8 mouse cellular contexts compared by ENCODE assay signal in genomic region chr15:97778311-97779098, GRCm38 (mm10). TPM values are rescaled to one million over a fixed set of nuclear protein-coding genes. Genes with fewer than 3 reads are reported as not detected.
DNase-seq lines count a peak whose midpoint lies in the region; ATAC-seq and TF ChIP-seq lines count a peak whose summit lies in the region.

Gene Slc48a1, plus strand, starts transcription at chr15:97778520.

- DNase-seq in heart, adult 2 months, result no peak
- no peak for DNase-seq in heart, adult 11 months
- DNase-seq in heart, postnatal 0 days (ENCODE audit: low spot score), result peak; percentile 41
- peak; percentile 58 to 83 for DNase-seq in kidney, postnatal 25 days
- DNase-seq in lung, postnatal 10 days, result peak; percentile 70
- no peak for DNase-seq in cerebellum, postnatal 36 days
- no peak for DNase-seq in embryo, embryonic 10 days (ENCODE audit: low spot score)

- intact Hi-C loops in heart, adult 2 months (cut with DNase I), result no loop called here

- no peaks in the 10 kb centered on the region for H3K36me3 ChIP-seq in heart, adult 2 months (ENCODE audit: control insufficient read depth, insufficient read depth, low read length)
- no peaks in the 10 kb centered on the region for H3K36me3 ChIP-seq in embryonic facial prominence, embryonic 15.5 days
- H3K36me3 ChIP-seq in heart, postnatal 0 days (replicated peaks; ENCODE audit: control insufficient read depth, insufficient read depth, low read length), result no peaks in the 10 kb centered on the region

- TF ChIP-seq POLR2A in heart, adult 2 months (IDR thresholded peaks at IDR 0.05; ENCODE audit: insufficient read depth, low read depth, low read length), result no peak

- peaks cover 20% of the 10 kb centered on the region for H3K4me1 ChIP-seq in heart, adult 2 months (ENCODE audit: control insufficient read depth, insufficient read depth, low read length)
- peaks cover 57% of the 10 kb centered on the region for H3K4me1 ChIP-seq in embryonic facial prominence, embryonic 15.5 days
- H3K4me1 ChIP-seq in heart, postnatal 0 days (ENCODE audit: control insufficient read depth, insufficient read depth), result peaks cover 28% of the 10 kb centered on the region

- WGBS in heart, adult 2 months, result 48% methylated on average over 8 of the region's 8 CpGs
- 60% methylated on average over 8 of the region's 8 CpGs for WGBS in embryonic facial prominence, embryonic 15.5 days
- 50% methylated on average over 8 of the region's 8 CpGs for WGBS in heart, postnatal 0 days

- H3K9me3 ChIP-seq in embryonic facial prominence, embryonic 15.5 days (replicated peaks), result no peaks in the 10 kb centered on the region
- no peaks in the 10 kb centered on the region for H3K9me3 ChIP-seq in heart, postnatal 0 days (replicated peaks; ENCODE audit: control insufficient read depth, low read length)

- no peak within 1 kb of the TSS for H3K4me2 ChIP-seq in embryonic facial prominence, embryonic 15.5 days (replicated peaks)
- no peak within 1 kb of the TSS for H3K4me2 ChIP-seq in heart, postnatal 0 days (ENCODE audit: low read depth, low read length)

- no peak within 1 kb of the TSS for H3K9ac ChIP-seq in heart, adult 2 months (ENCODE audit: low read depth, low read length)
- H3K9ac ChIP-seq in embryonic facial prominence, embryonic 15.5 days, result no peak within 1 kb of the TSS
- no peak within 1 kb of the TSS for H3K9ac ChIP-seq in heart, postnatal 0 days (replicated peaks; ENCODE audit: low read depth, low read length)

- no peak for ATAC-seq in embryonic facial prominence, embryonic 15.5 days (ENCODE audit: insufficient number of reproducible peaks, low FRiP score, low TSS enrichment, low read depth)
- ATAC-seq in heart, postnatal 0 days (ENCODE audit: insufficient read depth, low read depth), result no peak

- H3K27ac ChIP-seq in heart, adult 2 months, result peak within 1 kb of the TSS; percentile 62
- peak within 1 kb of the TSS; percentile 22; the same call in 1 of the 2 replicates for H3K27ac ChIP-seq in embryonic facial prominence, embryonic 15.5 days (replicated peaks)
- H3K27ac ChIP-seq in heart, postnatal 0 days (ENCODE audit: low read depth), result peak within 1 kb of the TSS; percentile 71

- H3K79me2 ChIP-seq in heart, adult 2 months (replicated peaks; ENCODE audit: control insufficient read depth, insufficient read depth, low read length), result no peaks in the 10 kb centered on the region

- no peak within 1 kb of the TSS for H3K4me3 ChIP-seq in heart, adult 2 months
- no peak within 1 kb of the TSS for H3K4me3 ChIP-seq in embryonic facial prominence, embryonic 15.5 days (replicated peaks)
- H3K4me3 ChIP-seq in heart, postnatal 0 days (ENCODE audit: low read depth, low read length), result no peak within 1 kb of the TSS

- no peak for TF ChIP-seq EP300 in heart, adult 2 months (IDR thresholded peaks at IDR 0.05; ENCODE audit: insufficient read depth, low read depth, low read length)
- peak; percentile 37; the same call in 1 of the 2 replicates for TF ChIP-seq EP300 in heart, postnatal 0 days (IDR thresholded peaks at IDR 0.05; ENCODE audit: low read depth)

- no peaks in the 10 kb centered on the region for H3K27me3 ChIP-seq in heart, adult 2 months (ENCODE audit: control insufficient read depth, insufficient read depth, low read length)
- H3K27me3 ChIP-seq in embryonic facial prominence, embryonic 15.5 days, result no peaks in the 10 kb centered on the region
- no peaks in the 10 kb centered on the region for H3K27me3 ChIP-seq in heart, postnatal 0 days (ENCODE audit: control insufficient read depth, insufficient read depth, low read length)

- no peak for TF ChIP-seq CTCF in heart, adult 2 months (IDR thresholded peaks at IDR 0.05)
- TF ChIP-seq CTCF in heart, postnatal 0 days (IDR thresholded peaks at IDR 0.05; ENCODE audit: low read depth), result no peak

RNA-seq across cellular contexts. Expression of gene Slc48a1, which starts in this region (rescaled TPM):
- total RNA-seq in heart, adult 2 months (2021), result 10 to 100 TPM; 72.7 to 73.0 TPM
- 82.8 and 85.3 TPM in 2 replicates for polyA plus RNA-seq in heart, adult 2 months (2012; rRNA removed)
- polyA plus RNA-seq in embryonic facial prominence, embryonic 15.5 days (2015; fragmentation: Nextera tagmentation; extraction: Ambion mirVana), result 51.2 and 52.7 TPM in 2 replicates
- total RNA-seq in heart, postnatal 0 days (2014; rRNA removed; ENCODE audit: low replicate concordance), result 56.5 and 76.1 TPM in 2 replicates
- polyA plus RNA-seq in heart, postnatal 0 days (2015; fragmentation: Nextera tagmentation; extraction: Ambion mirVana), result 90.9 and 92.1 TPM in 2 replicates

Comparison
In these comparisons a context has a peak if more than half of its experiments do, and no peak if none do; other contexts are left out.
1. DNase-seq: peak in heart, postnatal 0 days (single experiment), kidney, postnatal 25 days (2 of 2) and lung, postnatal 10 days (single experiment); none in heart, adult 2 months (0 of 2), heart, adult 11 months (single experiment), cerebellum, postnatal 36 days (0 of 2) and embryo, embryonic 10 days (single experiment).
2. Peak in every context shown above with its lines, with median percentiles within 50 percentile points of each other: H3K27ac ChIP-seq.